Mouse (Mus musculus): ENCODE results near the gene Mns1. TPM values are rescaled to one million over a fixed set of nuclear protein-coding genes. Genes with fewer than 3 reads are reported as not detected.

Mns1 gene
- polyA plus RNA-seq, 1 experiment, result 12.6 TPM

GRCm38 (mm10) chr9:72493984-72494685, 56.3 kb downstream of the Mns1 start:
- Histone ChIP-seq H3K27me3 (ENCODE audit: control insufficient read depth, insufficient read depth, low read length, poor library complexity, severe bottlenecking) (no peaks in the 10 kb centered on the region), H3K9me3 (replicated peaks; ENCODE audit: control insufficient read depth, insufficient read depth, low read length, poor library complexity, severe bottlenecking) (no peaks in the 10 kb centered on the region), H3K27ac (ENCODE audit: insufficient read depth, low read length) (0 out of 2 replicates have a peak overlapping the region, but pooled peaks have one; percentile 30), H3K9ac (ENCODE audit: low read depth, poor library complexity, severe bottlenecking) (no peak overlapping the region), H3K36me3 (ENCODE audit: control insufficient read depth, insufficient read depth, low read length, poor library complexity, severe bottlenecking) (no peaks in the 10 kb centered on the region), H3K4me3 (ENCODE audit: low read depth, low read length) (no peak overlapping the region), H3K4me1 (ENCODE audit: control insufficient read depth, insufficient read depth, low read length) (no peaks in the 10 kb centered on the region)
- no peak for TF ChIP-seq POLR2A (IDR thresholded peaks at IDR 0.05; ENCODE audit: insufficient read depth, low read length)
- no peak for TF ChIP-seq CTCF (IDR thresholded peaks at IDR 0.05; ENCODE audit: low read depth, low read length)
- TF ChIP-seq EP300 (IDR thresholded peaks at IDR 0.05; ENCODE audit: insufficient read depth, low read depth, low read length), result no peak

DNA sequence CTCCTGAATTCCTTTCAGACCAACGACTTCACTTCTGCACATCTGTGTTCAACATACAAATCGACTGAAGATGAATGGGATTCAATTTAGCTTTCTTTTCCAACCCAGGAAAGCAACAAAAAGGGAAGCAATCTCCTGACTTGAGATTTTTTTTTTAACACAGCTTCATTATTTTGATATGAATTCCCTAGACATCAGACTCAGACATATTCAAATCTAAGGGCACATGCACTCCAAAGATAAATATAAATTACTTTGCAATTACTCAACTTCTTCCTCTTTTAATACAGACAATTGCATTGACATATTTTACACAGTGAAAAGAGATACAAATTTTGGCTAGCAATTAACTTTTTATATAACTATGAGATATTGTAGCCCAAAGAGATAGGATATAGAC, 58.9 kb downstream of the Mns1 start:
- Histone ChIP-seq H3K27ac (ENCODE audit: insufficient read depth, low read length) (no peak overlapping the region), H3K4me1 (ENCODE audit: control insufficient read depth, insufficient read depth, low read length) (no peaks in the 10 kb centered on the region), H3K36me3 (ENCODE audit: control insufficient read depth, insufficient read depth, low read length, poor library complexity, severe bottlenecking) (no peaks in the 10 kb centered on the region), H3K4me3 (ENCODE audit: low read depth, low read length) (no peak overlapping the region), H3K27me3 (ENCODE audit: control insufficient read depth, insufficient read depth, low read length, poor library complexity, severe bottlenecking) (no peaks in the 10 kb centered on the region), H3K9me3 (replicated peaks; ENCODE audit: control insufficient read depth, insufficient read depth, low read length, poor library complexity, severe bottlenecking) (no peaks in the 10 kb centered on the region), H3K9ac (ENCODE audit: low read depth, poor library complexity, severe bottlenecking) (no peak overlapping the region)
- TF ChIP-seq POLR2A (IDR thresholded peaks at IDR 0.05; ENCODE audit: insufficient read depth, low read length), result no peak
- TF ChIP-seq CTCF (IDR thresholded peaks at IDR 0.05; ENCODE audit: low read depth, low read length), result no peak
- TF ChIP-seq EP300 (IDR thresholded peaks at IDR 0.05; ENCODE audit: insufficient read depth, low read depth, low read length), result no peak

DNA sequence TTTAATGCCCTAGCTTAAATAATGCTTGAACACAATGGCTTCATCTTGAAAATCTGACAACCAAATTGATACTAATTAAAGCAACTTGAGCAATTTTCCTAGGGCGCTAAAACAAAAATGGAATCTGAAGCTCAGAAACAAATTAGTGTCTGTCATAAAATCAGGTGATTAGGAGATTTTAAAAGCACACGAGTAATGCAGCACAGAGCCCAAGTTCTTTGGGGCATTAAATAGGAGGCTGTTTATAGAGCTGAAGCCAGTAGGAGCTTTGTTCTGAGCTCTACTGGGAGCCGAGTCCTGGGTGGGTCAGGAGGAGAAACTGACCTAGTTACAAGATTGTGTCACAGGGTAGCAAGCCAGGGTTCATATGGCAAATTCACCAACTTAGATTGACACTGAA, 59.4 kb downstream of the Mns1 start:
- Histone ChIP-seq H3K27ac (ENCODE audit: insufficient read depth, low read length) (no peak overlapping the region), H3K4me3 (ENCODE audit: low read depth, low read length) (no peak overlapping the region), H3K9ac (ENCODE audit: low read depth, poor library complexity, severe bottlenecking) (no peak overlapping the region), H3K27me3 (ENCODE audit: control insufficient read depth, insufficient read depth, low read length, poor library complexity, severe bottlenecking) (no peaks in the 10 kb centered on the region), H3K36me3 (ENCODE audit: control insufficient read depth, insufficient read depth, low read length, poor library complexity, severe bottlenecking) (no peaks in the 10 kb centered on the region), H3K4me1 (ENCODE audit: control insufficient read depth, insufficient read depth, low read length) (no peaks in the 10 kb centered on the region), H3K9me3 (replicated peaks; ENCODE audit: control insufficient read depth, insufficient read depth, low read length, poor library complexity, severe bottlenecking) (no peaks in the 10 kb centered on the region)
- TF ChIP-seq EP300 (IDR thresholded peaks at IDR 0.05; ENCODE audit: insufficient read depth, low read depth, low read length) (no peak), CTCF (IDR thresholded peaks at IDR 0.05; ENCODE audit: low read depth, low read length) (no peak), POLR2A (IDR thresholded peaks at IDR 0.05; ENCODE audit: insufficient read depth, low read length) (no peak)

Other genes starting within 250 kb of the Mns1 start
- 68.6 and 72.7 TPM in 2 replicates for gene Zfp280d, start 163.2 kb upstream of the Mns1 start, polyA plus RNA-seq (2011; ENCODE audit: insufficient read depth, insufficient read length, low read depth, missing spikeins)
- 39.7 and 43.3 TPM in 2 replicates for gene Tex9, start 54.2 kb downstream of the Mns1 start, polyA plus RNA-seq (2011; ENCODE audit: insufficient read depth, insufficient read length, low read depth, missing spikeins)
- 54.0 and 54.6 TPM in 2 replicates for gene Rfx7, start 94.2 kb downstream of the Mns1 start, polyA plus RNA-seq (2011; ENCODE audit: insufficient read depth, insufficient read length, low read depth, missing spikeins)
- gene Nedd4, start 224.3 kb downstream of the Mns1 start, polyA plus RNA-seq (2011; ENCODE audit: insufficient read depth, insufficient read length, low read depth, missing spikeins), result 1,167 and 1,184 TPM in 2 replicates

All from ES-Bruce4 (cell line).